Mouse (Mus musculus) heart, postnatal 0 days (tissue): ENCODE data around the gene Enpp1.
A peak's percentile ranks its signal among the peaks of the same experiment; 100 is the strongest.

Experiments
- CTCF ChIP-seq: IDR thresholded peaks from 2 replicates; pipeline ENCODE4 v1.5.1; 2016; ENCODE audit warnings: antibody characterized with exemption, control low read depth, low read depth
- EP300 ChIP-seq: IDR thresholded peaks from 2 replicates; pipeline ENCODE4 v1.6.1; 2016; ENCODE audit warnings: antibody characterized with exemption, low read depth

- TF ChIP-seq CTCF (peak; percentile 97), EP300 (no peak)
Observed at GRCm38 (mm10) chr10:24625060-24625701, 86.8 kb downstream of the Enpp1 start.
